Mouse (Mus musculus) heart, postnatal 36 days (tissue): ENCODE results near the gene Dcpp1. TPM values are rescaled to one million over a fixed set of nuclear protein-coding genes. Genes with fewer than 3 reads are reported as not detected.
"Not testable (repeated sequence)": the region's sequence is repeated elsewhere in the genome, so short reads cannot be mapped to it uniquely, and the experiment has no call there.

Experiments
- DNase-seq, 2 experiments: peaks; one replicate each; pipeline ENCODE4 v3.0.0; 2021 to 2022
- intact Hi-C: fragments of 180-260 bp; cut with DNase I; formaldehyde crosslinking; loops from one replicate; pipeline ENCODE4 v1.15.1; 2025
- total RNA-seq, 2 experiments: library from RNA; stranded (reverse); gene quantifications; 2 replicates each; pipeline ENCODE4 v1.2.3; 2021

Gene Dcpp1
- not detected for total RNA-seq

DNA sequence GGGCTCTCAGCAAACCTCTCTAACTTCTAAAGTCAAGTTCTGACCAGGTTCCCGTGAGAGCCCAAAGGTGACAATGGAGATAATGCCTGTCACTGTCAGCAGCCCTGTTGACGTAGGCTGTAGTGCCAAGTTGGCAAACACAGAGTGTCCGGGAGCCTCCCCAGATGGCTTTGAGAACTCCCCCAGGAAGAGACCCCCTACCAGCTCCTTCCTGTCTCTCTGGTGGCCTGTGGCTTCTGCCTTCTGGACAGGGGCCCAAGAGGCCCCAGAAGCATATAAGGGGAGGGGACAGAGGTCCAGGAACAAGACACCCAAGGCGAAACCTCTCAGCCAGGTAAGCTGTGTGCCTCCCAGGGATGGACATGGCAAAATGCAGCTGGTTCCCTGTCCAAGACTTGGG, at the start of gene Dcpp1, which contains the start of gene Dcpp2:
Gene Dcpp1, plus strand, starts transcription at position 301 of the 400 bp plus-strand sequence.
Gene Dcpp2, plus strand, starts transcription at position 305 of the 400 bp plus-strand sequence.
- DNase-seq = not testable (repeated sequence)

DNA sequence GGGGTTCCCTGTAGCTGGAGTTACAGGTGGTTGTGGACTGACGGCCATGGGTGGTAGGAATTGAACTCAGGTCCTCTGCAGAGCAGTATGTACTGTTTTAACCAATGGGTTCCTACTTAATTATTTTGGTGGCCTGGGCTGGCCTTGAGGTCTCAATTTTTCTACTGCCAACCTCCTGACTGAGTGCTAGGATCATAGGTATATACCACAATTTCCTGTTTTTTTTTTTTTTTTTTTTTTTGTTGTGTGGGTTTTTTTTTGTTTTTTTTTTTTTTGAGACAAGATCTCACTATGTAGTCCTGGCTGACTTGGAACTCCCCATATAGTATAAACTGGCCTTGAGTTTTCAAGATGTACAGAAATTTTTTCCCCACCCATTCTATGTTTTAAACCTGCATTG, 49.5 kb upstream of the Dcpp1 start:
- no peak for DNase-seq
- intact Hi-C loops = no loop called here

More for the DNA sequence above, at the start of gene Dcpp1, which contains the start of gene Dcpp2:
- intact Hi-C loops = not testable (repeated sequence)

DNA sequence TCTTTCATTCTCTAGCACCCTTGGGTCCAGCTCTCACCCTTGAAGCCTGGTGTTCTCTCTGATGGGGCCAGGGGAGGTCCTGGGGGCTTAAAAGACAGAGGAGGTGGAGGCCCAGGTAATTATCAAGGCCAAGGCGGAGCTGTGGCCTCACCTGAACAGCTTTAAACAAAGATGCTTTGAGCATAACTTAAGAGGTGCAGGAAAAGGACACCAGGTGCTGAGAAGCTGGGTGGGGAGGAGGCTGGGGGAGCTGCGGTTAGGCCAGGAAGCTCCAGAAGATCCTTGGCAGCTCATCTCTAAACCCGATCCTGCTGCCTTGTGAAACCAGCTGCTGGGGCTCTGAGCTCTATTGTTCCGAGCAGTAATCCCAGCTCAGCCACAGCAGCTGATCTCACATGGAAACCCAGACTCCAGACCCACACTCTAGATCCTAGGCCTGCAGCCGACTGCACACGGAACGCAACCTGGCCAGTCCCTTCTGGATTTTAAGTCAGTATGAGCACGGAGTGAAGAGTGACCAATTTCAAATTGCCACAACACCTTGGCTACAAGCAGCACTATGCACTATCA, 44.6 kb upstream of the Dcpp1 start, which contains the start of gene Prss33:
Gene Prss33, minus strand, starts transcription at position 51 of the 570 bp plus-strand sequence.
- intact Hi-C loops = no loop called here
- DNase-seq = no peak

DNA sequence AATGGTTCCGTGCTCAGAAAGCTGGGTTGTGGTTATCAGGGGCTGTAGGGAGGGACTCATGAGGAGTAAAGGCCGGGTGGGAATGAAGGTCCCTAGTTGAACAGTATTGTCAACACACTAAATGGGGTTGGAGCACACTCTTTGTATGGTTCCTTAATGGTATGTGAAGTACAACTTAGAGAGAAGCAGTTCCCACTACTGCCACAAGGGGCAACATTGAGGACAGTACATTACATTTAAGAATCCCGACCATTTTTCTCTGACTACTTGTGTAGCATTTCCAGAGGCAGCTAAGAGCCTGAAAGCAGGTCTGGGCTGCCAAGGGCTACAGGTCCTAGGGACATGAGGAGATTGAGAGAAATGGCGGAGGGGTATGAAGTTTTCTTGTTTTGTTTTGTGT, 39.5 kb upstream of the Dcpp1 start:
- peak; percentile 51 to 64 for DNase-seq
- intact Hi-C loops = no loop called here

DNA sequence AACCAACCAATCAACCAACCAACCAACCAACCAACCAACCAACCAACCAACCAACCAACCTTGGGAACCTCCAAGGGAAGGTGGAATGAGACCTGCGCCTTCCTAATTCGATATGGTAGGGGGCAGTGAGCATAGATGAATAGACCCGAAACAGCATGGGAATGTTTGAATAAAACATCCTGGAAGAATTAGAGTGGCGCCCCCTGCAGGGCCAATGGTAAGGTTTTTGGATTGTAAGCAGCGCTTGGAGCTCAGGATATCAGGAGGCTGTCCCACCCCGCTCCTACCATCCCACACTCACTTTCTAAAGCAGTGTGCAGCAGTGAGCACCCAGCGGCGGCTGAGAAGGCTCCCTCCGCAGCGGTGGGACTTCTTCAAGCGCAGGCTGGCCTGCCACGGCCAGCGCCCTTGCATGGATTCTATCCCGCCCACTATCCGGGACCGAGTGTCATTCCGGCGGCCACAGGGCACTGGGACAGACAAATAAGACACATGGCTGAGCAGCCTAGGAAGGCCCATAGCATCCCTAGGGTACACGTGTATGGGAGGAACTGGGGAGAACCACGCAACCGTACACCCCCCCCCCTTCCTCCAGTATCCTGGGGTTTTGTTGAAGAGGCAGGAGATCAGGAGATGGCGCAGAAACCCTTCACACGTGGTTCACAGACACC, 37.4 kb upstream of the Dcpp1 start:
- DNase-seq = no peak
- intact Hi-C loops = loop anchor here (2.0 kb wide), 1 partner anchor 68 kb away; no protein-coding TSS in a partner anchor

DNA sequence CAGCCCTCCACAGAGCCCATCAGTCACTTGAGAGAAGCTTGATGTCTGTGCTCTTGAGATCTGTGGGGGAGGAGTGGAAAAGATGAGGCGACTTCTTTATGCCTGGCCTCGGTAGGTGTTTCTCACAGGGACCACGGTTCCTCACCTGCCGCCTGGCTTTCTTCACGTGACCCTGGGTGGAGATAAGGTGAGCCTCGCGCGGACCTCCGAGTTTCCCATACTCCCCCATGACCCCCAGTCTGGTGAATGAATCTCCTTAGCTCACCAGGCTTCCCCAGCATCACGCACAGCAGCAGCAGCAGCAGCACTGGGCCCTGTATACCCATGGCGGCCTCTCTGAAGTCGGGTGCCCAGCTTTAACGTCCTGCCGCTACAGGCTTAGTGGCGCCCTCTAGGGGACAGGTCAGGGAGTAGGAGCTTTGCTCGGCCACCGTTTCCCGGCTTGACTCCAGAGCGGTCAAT, 36.8 kb upstream of the Dcpp1 start, which contains the start of the genes Prss32 and Prss41:
Gene Prss32, plus strand, starts transcription at position 44 of the 462 bp plus-strand sequence.
Gene Prss41, minus strand, starts transcription at position 361 of the 462 bp plus-strand sequence.
- intact Hi-C loops = loop anchor here (2.0 kb wide), 1 partner anchor 69 kb away; no protein-coding TSS in a partner anchor
- peak in 1 of 2 experiments; percentile 61 for DNase-seq

DNA sequence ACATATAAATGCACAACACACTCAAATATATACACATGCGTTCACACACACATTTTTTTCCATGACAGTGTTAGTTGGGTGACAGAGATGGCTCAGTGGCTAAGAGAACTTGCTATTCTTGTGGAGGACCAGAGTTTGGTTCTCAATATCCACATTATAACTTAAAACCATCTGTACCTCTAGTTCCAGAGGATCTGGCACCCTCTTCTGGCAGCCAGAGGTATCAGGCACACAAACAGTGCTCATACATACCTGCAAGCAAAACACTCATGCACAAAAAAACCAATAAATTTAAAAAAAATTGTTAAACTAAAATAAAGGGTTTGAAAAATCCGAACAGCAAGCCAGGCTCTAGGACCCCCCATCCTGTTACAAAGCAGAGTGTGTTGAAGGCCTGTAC, 30.6 kb upstream of the Dcpp1 start:
- DNase-seq = no peak
- intact Hi-C loops = loop anchor here (2.0 kb wide), 2 partner anchors 75 to 101 kb away; no protein-coding TSS in a partner anchor

DNA sequence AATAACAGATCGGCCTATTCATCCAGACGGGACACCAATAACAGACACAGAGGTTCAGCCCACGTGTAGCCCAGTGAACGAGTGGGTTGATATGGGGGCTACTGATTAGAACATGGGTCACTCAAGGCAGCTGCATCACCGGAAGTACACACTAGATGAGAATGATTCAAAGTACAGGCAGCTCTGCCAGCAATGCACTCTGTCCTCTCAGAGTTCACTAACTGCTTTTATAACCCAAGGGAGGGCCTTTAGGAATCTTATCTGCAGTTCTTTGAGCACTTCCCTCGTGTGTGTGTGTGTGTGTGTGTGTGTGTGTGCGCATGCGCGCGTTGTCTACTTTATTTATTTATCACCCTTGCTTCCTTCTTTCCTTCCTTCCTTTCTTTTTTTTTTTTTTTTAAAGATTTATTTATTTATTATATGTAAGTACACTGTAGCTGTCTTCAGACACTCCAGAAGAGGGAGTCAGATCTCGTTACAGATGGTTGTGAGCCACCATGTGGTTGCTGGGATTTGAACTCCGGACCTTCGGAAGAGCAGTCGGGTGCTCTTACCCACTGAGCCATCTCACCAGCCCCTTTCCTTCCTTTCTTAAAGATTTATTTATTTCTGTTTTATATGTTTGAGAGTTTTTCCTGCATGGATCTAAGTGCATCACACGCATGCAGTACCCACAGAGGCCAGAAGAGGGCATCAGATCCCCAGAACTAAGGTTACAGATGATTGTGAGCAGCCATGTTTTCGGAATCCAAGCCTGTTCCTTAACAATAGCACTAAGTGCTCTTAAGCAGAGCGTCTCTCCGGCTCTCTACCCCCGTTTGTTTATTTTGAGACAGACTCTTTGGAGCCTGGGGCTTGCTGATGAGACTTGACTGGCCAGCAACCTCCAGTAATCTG, 29.6 kb upstream of the Dcpp1 start:
- intact Hi-C loops = loop anchor here (1.0 to 2.0 kb wide), 3 partner anchors 76 to 109 kb away; no protein-coding TSS in a partner anchor
- DNase-seq = peak; percentile 46 to 74

DNA sequence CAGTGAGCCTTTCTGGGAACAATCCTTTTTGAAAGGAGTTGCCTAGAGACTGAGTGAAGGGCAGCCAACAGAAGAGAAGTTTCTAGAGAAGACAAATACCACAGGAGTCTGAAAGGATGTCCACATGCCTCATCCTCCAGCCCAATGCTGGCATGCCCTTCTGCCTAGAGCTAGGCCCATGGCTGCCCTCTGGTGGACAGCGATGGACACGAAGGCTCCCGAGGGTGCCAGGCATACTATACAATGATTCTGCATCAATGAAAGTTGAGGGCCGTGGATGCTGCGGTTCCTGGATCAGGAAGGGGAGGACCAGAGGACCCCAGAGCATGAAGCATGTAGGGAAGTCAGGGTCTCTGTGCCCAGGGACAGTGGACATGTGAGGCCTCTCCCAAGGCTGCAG, 27.4 kb upstream of the Dcpp1 start:
- peak in 1 of 2 experiments; percentile 51 for DNase-seq
- intact Hi-C loops = no loop called here

DNA sequence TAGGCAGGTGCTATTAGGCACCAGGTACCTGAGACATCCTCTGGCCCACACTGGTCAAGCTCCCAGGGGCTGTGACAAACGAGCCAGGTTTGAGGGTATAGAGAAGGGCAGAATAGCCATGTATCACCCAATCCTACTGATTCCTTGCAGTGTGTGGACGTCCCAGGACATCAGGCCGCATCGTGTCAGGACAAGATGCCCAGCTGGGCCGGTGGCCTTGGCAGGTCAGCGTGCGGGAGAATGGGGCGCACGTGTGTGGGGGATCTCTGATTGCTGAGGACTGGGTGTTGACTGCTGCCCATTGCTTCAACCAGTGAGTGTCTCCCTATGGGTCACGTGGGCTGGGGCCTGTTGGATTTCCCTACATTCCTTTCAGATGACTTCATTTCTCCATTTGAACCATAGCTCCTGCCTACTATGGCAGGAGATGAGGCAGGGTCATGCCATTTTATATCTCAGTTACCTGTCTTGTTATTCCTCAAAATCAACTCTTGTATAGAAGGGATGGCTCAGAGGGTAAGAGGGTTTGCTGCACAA, 26.4 kb upstream of the Dcpp1 start:
- intact Hi-C loops = no loop called here
- DNase-seq = no peak

DNA sequence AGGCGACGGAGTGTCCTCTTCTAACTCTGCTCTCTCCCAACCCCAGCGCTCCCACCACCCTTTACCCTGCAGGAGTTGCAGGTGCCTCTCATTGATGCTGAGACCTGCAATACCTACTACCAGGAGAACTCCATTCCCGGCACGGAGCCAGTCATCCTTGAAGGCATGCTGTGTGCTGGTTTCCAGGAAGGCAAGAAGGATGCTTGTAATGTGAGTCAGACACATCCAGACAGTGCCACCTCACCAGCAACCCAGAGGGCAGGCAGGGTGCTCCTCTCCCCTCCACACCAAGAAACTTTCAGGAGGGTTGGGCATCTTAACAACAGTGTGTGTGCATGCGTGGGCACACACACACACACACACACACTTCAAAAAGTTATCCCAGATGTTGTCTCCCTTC, 23.5 kb upstream of the Dcpp1 start:
- intact Hi-C loops = no loop called here
- DNase-seq = no peak

DNA sequence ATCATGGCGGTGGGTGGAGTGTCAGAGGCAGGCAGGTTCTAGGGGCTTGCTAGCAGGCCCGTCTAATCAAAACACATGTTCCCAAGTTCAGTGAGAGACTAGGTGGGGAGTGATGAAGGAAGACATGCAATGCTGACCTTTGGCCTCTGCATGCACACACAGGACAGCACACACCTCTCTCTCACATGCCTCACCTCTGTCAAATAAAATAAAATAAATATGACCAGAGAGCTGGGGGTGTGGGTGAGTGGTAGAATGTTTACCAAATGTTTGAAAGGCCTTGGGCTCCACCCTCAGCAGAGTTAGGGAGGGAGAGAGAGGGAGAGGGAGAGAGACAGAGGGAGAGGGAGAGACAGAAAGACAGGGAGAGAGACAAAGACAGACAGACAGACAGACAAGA, 22.8 kb upstream of the Dcpp1 start:
- intact Hi-C loops = no loop called here
- DNase-seq = no peak

DNA sequence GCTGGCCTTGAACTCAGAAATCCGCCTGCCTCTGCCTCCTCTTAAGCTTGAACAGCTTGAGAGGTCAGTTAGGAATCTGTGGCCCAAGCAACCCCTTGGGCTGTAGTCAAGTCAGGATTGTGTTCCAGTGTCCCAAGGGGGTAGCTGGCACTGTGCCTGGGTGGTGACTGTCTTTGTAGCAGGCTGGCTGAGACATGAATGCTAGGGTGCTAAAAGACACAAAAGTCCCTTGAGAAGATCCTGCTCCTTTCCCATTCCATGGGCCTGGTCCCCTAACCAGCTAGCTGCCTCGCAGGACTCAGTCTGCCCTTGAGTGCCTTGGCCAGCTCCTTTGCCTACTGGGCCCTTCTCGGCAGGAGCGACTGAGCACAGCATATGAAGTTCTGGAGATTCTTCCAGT, 17.8 kb upstream of the Dcpp1 start:
- intact Hi-C loops = no loop called here
- no peak for DNase-seq

DNA sequence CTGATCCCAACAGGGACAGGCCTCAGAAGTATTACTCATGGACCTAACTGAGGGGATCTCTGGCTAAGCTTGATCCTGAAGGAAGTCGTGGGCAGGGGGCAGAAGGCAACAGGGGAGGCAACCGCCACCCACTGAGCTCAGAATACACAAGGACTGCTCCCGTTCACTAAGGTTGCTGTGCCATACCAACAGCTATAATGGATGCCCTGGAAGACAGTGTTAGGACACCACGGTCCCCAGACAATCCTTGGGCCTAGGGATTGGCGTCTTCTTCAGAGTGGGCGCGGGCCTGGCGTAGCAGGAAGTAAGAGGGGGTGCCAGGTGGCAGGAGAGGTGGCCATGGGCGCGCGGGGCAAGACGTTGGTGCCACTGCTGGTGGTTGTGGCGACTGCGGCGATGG, 12.9 kb upstream of the Dcpp1 start, which contains the start of gene Prss21:
Gene Prss21, plus strand, starts transcription at position 301 of the 400 bp plus-strand sequence.
- intact Hi-C loops = no loop called here
- no peak for DNase-seq

DNA sequence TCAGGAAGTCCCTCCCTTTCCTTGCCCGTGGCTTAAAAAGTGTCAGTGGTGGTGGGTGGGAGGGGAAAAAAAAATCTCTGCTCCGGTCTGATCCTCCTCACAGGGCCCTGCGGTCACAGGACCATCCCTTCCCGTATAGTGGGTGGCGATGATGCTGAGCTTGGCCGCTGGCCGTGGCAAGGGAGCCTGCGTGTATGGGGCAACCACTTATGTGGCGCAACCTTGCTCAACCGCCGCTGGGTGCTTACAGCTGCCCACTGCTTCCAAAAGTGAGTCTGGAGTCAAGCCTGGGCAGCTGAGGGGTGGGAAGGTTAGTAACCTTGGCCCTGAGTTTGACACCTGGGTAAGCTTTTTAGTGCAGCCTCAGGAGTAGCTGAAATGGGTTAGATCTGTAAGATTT, 12.2 kb upstream of the Dcpp1 start:
- no peak for DNase-seq
- intact Hi-C loops = no loop called here

DNA sequence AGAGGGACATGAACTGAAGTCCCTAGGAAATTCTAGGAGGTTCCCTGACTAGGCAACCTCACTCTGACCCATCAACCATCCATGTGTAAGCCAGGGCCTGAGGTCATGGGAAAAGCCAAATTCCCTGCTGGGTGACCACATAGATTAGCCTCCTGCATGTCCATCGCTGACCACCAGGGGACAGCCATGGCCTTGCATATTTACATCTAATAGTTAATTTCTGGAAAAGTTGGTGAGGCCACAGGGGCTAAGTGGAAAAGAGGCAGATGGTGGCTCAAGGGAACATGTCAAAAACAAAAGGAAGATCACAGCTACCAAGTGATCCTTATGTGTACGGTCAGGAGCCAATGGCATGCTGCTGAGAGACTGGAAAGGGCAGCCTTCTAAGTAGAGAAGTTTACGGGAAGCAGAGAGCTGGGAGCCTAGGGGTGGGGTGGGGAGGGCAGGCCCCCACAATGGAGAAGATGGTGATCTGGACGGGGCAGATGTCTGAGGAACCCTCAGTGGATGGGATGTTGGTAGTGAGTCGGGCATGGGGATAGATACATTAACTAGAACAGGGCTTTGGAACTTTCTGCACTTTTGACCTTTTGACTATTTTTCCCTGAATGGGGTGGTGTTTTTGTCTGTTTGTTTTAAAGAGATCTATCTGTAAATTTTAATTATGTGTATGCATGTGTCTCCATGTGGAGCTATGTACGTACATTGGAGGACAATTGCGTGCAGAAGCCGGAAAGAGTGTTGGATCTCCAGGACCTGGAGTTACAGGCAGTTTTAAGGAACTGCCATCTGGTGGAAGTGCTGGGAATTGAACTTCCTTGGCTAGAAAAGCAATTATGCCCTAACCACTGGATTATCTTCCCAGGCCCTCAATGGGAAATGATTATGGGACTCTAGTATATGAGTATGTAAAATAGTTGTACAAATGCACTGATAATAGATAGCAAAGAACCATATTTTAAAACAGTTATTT, 6.5 kb upstream of the Dcpp1 start:
- intact Hi-C loops = loop anchor here (1.0 to 5.0 kb wide), 3 partner anchors 86 to 125 kb away; partner anchors contain the start of gene Flywch1
- peak; percentile 38 to 51 for DNase-seq

DNA sequence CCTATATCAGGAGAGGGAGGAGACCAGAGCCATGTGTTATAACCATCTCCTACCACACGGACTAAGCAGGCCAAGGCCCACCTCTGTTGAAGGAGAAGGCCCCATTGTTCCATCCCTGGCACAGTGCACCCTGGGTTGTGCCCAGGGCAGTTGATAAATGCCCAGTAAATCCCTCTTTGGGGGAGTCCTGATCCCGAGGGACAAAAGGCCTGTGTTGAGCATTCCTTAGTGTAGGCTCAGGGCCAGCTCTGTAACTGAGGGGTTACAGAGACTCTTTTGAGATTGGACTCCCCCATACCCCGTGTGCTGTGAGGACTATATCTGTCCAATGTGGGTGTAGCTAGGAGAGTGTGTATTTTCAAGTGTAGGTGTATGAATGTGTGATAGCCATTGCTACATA, 3.9 kb upstream of the Dcpp1 start:
- no peak for DNase-seq
- intact Hi-C loops = no loop called here

DNA sequence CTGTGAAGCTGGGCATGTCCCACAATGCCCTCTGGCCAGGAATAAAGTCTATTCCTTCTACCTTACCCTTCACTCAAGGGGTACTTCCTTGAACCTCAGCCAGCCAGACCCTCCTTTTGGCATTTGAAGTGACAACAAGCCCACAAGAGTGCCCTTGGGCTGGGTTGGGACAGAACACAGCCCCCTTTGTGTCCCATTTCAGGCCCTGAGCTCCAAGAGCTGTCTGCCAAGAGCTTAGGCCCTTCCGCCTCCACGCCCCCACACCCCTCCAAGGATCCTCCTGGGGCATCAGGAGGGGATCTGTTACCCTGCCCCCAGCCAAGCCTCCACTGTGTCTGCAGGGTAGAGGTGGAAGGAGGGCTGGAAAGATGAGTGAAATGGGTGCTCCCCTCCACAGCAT, 3.5 kb upstream of the Dcpp1 start:
- DNase-seq = no peak
- intact Hi-C loops = no loop called here

DNA sequence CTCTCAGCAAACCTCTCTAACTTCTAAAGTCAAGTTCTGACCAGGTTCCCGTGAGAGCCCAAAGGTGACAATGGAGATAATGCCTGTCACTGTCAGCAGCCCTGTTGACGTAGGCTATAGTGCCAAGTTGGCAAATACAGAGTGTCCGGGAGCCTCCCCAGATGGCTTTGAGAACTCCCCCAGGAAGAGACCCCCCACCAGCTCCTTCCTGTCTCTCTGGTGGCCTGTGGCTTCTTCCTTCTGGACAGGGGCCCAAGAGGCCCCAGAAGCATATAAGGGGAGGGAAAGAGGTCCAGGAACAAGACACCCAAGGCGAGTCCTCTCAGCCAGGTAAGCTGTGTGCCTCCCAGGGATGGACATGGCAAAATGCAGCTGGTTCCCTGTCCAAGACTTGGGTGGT, 36.5 kb downstream of the Dcpp1 start, which contains the start of gene Dcpp3:
Gene Dcpp3, plus strand, starts transcription at position 301 of the 400 bp plus-strand sequence.
- DNase-seq, intact Hi-C loops: not testable (repeated sequence)
